Mouse (Mus musculus) intestine, embryonic 14.5 days (tissue): ENCODE data around the gene Suz12. TPM values are rescaled to one million over a fixed set of nuclear protein-coding genes. Genes with fewer than 3 reads are reported as not detected.
A peak's percentile ranks its signal among the peaks of the same experiment; 100 is the strongest.
"Not testable (repeated sequence)": the region's sequence is repeated elsewhere in the genome, so short reads cannot be mapped to it uniquely, and the experiment has no call there.

Experiments
- ATAC-seq: fragments of 200-750 bp; cut with Nextera tagmentation; replicated peaks from 2 replicates; pipeline ENCODE4 v1.8.0; 2017; ENCODE audit warnings: low read depth, moderate number of reproducible peaks, moderate TSS enrichment, moderate library complexity; ENCODE audit not compliant: low FRiP score, low TSS enrichment
- DNase-seq: peaks from one replicate; pipeline ENCODE4 v3.0.0-alpha.2; 2018; ENCODE audit warnings: low spot score
- H3K27ac ChIP-seq: fragments of 300-500 bp; sonication (generic); 2 replicates; pipeline ENCODE4 v1.5.1; 2014; ENCODE audit warnings: low read depth, mild to moderate bottlenecking, control low read depth
- H3K27me3 ChIP-seq: fragments of 300-500 bp; sonication (generic); replicated peaks from 2 replicates; pipeline ENCODE4 v1.6.1; 2014; ENCODE audit warnings: low read length, control low read depth; ENCODE audit not compliant: control insufficient read depth, insufficient read depth
- H3K36me3 ChIP-seq: fragments of 300-500 bp; sonication (generic); 2 replicates; pipeline ENCODE4 v1.6.1; 2014; ENCODE audit warnings: low read length, control low read depth; ENCODE audit not compliant: control insufficient read depth, insufficient read depth
- H3K4me1 ChIP-seq: fragments of 300-500 bp; sonication (generic); replicated peaks from 2 replicates; pipeline ENCODE4 v1.6.1; 2014; ENCODE audit warnings: low read length, control low read depth, mixed read lengths; ENCODE audit not compliant: control insufficient read depth, insufficient read depth
- H3K4me2 ChIP-seq: fragments of 300-500 bp; sonication (generic); 2 replicates; pipeline ENCODE4 v1.6.1; 2014; ENCODE audit warnings: low read length
- H3K4me3 ChIP-seq: fragments of 300-500 bp; sonication (generic); 2 replicates; pipeline ENCODE4 v1.5.1; 2014; ENCODE audit warnings: low read depth, low read length, control low read depth, mixed read lengths
- H3K9ac ChIP-seq: fragments of 300-500 bp; sonication (generic); 2 replicates; pipeline ENCODE4 v1.6.1; 2014; ENCODE audit warnings: mild to moderate bottlenecking, low read length
- H3K9me3 ChIP-seq: fragments of 300-500 bp; sonication (generic); 2 replicates; pipeline ENCODE4 v1.6.1; 2016; ENCODE audit warnings: low read length, control low read depth; ENCODE audit not compliant: control insufficient read depth
- WGBS: fragments of 180-500 bp; shearing (Covaris S2); extraction: QIAGEN DNeasy Blood & Tissue Kit; methylation state at CpG from one replicate; pipeline ENCODE4 v1.1.7; 2014; 5-methylcytosine and 5-hydroxymethylcytosine counted together
- polyA plus RNA-seq: library from polyadenylated mRNA; unstranded; fragments of >200 nt; fragmentation: Nextera tagmentation; extraction: Ambion mirVana; gene quantifications from 2 replicates; pipeline ENCODE4 v1.2.1, GENCODE M21; 2014

The Suz12 gene
- polyA plus RNA-seq, 1 experiment from 2014 or later, result 29.6 TPM

- no peaks in the 10 kb centered on the region for H3K9me3 ChIP-seq
- peak overlapping the region; percentile 61 for H3K4me2 ChIP-seq
- H3K27ac ChIP-seq, result no peak overlapping the region
- 39% methylated on average over 8 of the region's 8 CpGs for WGBS
- peak overlapping the region; percentile 92; the same call in 1 of the 2 replicates for H3K4me3 ChIP-seq
- no peak for DNase-seq
- H3K36me3 ChIP-seq, result peaks cover 17% of the 10 kb centered on the region
- peaks cover 7% of the 10 kb centered on the region; the same call in 1 of the 2 replicates for H3K4me1 ChIP-seq
- no peak for ATAC-seq
- H3K9ac ChIP-seq, result no peak overlapping the region
- no peaks in the 10 kb centered on the region for H3K27me3 ChIP-seq
Observed at GRCm38 (mm10) chr11:79963212-79963974, 29.5 kb upstream of the Suz12 start.

- Histone ChIP-seq H3K36me3 (no peaks in the 10 kb centered on the region), H3K4me1 (peaks cover 5% of the 10 kb centered on the region; the same call in 1 of the 2 replicates), H3K27ac (no peak overlapping the region), H3K9me3 (no peaks in the 10 kb centered on the region), H3K27me3 (no peaks in the 10 kb centered on the region), H3K9ac (no peak overlapping the region), H3K4me3 (no peak overlapping the region), H3K4me2 (no peak overlapping the region)
- no peak for ATAC-seq
- DNase-seq, result no peak
- WGBS, result 61% methylated on average over 8 of the region's 8 CpGs
Observed at GRCm38 (mm10) chr11:79965896-79966295, 27.0 kb upstream of the Suz12 start.

- Histone ChIP-seq H3K9ac (no peak overlapping the region), H3K36me3 (no peaks in the 10 kb centered on the region), H3K4me1 (no peaks in the 10 kb centered on the region), H3K27me3 (peaks cover 6% of the 10 kb centered on the region), H3K27ac (no peak overlapping the region), H3K4me2 (no peak overlapping the region), H3K4me3 (no peak overlapping the region), H3K9me3 (no peaks in the 10 kb centered on the region)
- WGBS, result 76% methylated on average over 10 of the region's 10 CpGs
- DNase-seq (no peak), ATAC-seq (no peak)
Observed at GRCm38 (mm10) chr11:79967752-79968151, 25.2 kb upstream of the Suz12 start.

- Histone ChIP-seq H3K27ac (no peak overlapping the region), H3K4me2 (peak overlapping the region; percentile 87), H3K4me3 (peak overlapping the region; percentile 43), H3K9me3 (no peaks in the 10 kb centered on the region), H3K27me3 (peaks cover 35% of the 10 kb centered on the region), H3K9ac (no peak overlapping the region), H3K36me3 (no peaks in the 10 kb centered on the region), H3K4me1 (peaks cover 7% of the 10 kb centered on the region)
- ATAC-seq (no peak), DNase-seq (no peak)
- 12% methylated on average over 8 of the region's 8 CpGs for WGBS
Observed at GRCm38 (mm10) chr11:79973133-79973532, 19.8 kb upstream of the Suz12 start.

- peak overlapping the region; percentile 43 for H3K4me3 ChIP-seq
- H3K4me1 ChIP-seq, result peaks cover 7% of the 10 kb centered on the region
- H3K9me3 ChIP-seq, result no peaks in the 10 kb centered on the region
- 0 out of 2 replicates have a peak overlapping the region, but pooled peaks have one; percentile 20 for H3K9ac ChIP-seq
- ATAC-seq, result peak; percentile 47; the same call in 1 of the 2 replicates
- peaks cover 35% of the 10 kb centered on the region for H3K27me3 ChIP-seq
- under 1% methylated on average over 41 of the region's 41 CpGs for WGBS
- no peaks in the 10 kb centered on the region for H3K36me3 ChIP-seq
- peak overlapping the region; percentile 87 for H3K4me2 ChIP-seq
- peak; percentile 78 for DNase-seq
- no peak overlapping the region for H3K27ac ChIP-seq
Observed at GRCm38 (mm10) chr11:79973626-79974476, 19.1 kb upstream of the Suz12 start.

GRCm38 (mm10) chr11:79975377-79975776, 17.5 kb upstream of the Suz12 start:
- no peak overlapping the region for H3K9ac ChIP-seq
- H3K4me2 ChIP-seq, result no peak overlapping the region
- H3K4me1 ChIP-seq, result peaks cover 7% of the 10 kb centered on the region
- no peaks in the 10 kb centered on the region for H3K36me3 ChIP-seq
- ATAC-seq (no peak), DNase-seq (no peak)
- H3K9me3 ChIP-seq, result no peaks in the 10 kb centered on the region
- peaks cover 35% of the 10 kb centered on the region for H3K27me3 ChIP-seq
- H3K4me3 ChIP-seq, result no peak overlapping the region
- H3K27ac ChIP-seq, result no peak overlapping the region
- 68% methylated on average over 2 of the region's 2 CpGs for WGBS

GRCm38 (mm10) chr11:79976222-79976621, 16.7 kb upstream of the Suz12 start:
- H3K9me3 ChIP-seq, result no peaks in the 10 kb centered on the region
- peaks cover 7% of the 10 kb centered on the region for H3K4me1 ChIP-seq
- no peak for DNase-seq
- H3K27ac ChIP-seq, result no peak overlapping the region
- no peak overlapping the region for H3K4me3 ChIP-seq
- H3K4me2 ChIP-seq, result no peak overlapping the region
- ATAC-seq, result no peak
- H3K27me3 ChIP-seq, result peaks cover 35% of the 10 kb centered on the region
- 91% methylated on average over 1 of the region's 1 CpGs for WGBS
- no peak overlapping the region for H3K9ac ChIP-seq
- H3K36me3 ChIP-seq, result no peaks in the 10 kb centered on the region

- not testable (repeated sequence) for DNase-seq, H3K9me3 ChIP-seq, H3K4me3 ChIP-seq, H3K9ac ChIP-seq, H3K27ac ChIP-seq, ATAC-seq, H3K4me2 ChIP-seq, H3K36me3 ChIP-seq, H3K4me1 ChIP-seq
- 86% methylated on average over 6 of the region's 6 CpGs for WGBS
- H3K27me3 ChIP-seq, result peaks cover 35% of the 10 kb centered on the region
Observed at GRCm38 (mm10) chr11:79976645-79977044, 16.3 kb upstream of the Suz12 start.
